Mouse (Mus musculus) neural tube, embryonic 14.5 days (tissue): ENCODE measurements at regions not wholly inside any gene's neighbourhood (a gene's known extent, or its start where the extent isn't known, plus 50 kb on each side); places are given as distances from the start of the nearest gene placed in this dataset.
A peak's percentile ranks its signal among the peaks of the same experiment; 100 is the strongest.

ENCODE experiments used
- ATAC-seq: fragments of 200-750 bp; cut with Nextera tagmentation; 2 replicates; pipeline ENCODE4 v1.8.0; 2017; ENCODE audit warnings: low read depth, mild to moderate bottlenecking, moderate TSS enrichment, moderate library complexity
- H3K27ac ChIP-seq: fragments of 300-500 bp; sonication (generic); 2 replicates; pipeline ENCODE4 v1.5.1; 2014; ENCODE audit warnings: low read depth, mild to moderate bottlenecking, control low read depth, low read length, moderate library complexity, mixed read lengths
- H3K27me3 ChIP-seq: fragments of 300-500 bp; sonication (generic); 2 replicates; pipeline ENCODE4 v1.6.1; 2014; ENCODE audit warnings: low read length; ENCODE audit not compliant: control insufficient read depth, insufficient read depth
- H3K36me3 ChIP-seq: fragments of 300-500 bp; sonication (generic); 2 replicates; pipeline ENCODE4 v1.6.1; 2014; ENCODE audit warnings: low read length, mixed read lengths; ENCODE audit not compliant: control insufficient read depth, insufficient read depth
- H3K4me1 ChIP-seq: fragments of 300-500 bp; sonication (generic); 2 replicates; pipeline ENCODE4 v1.6.1; 2014; ENCODE audit warnings: low read length; ENCODE audit not compliant: control insufficient read depth, insufficient read depth
- H3K4me2 ChIP-seq: fragments of 300-500 bp; sonication (generic); 2 replicates; pipeline ENCODE4 v1.6.1; 2014; ENCODE audit warnings: mild to moderate bottlenecking, low read depth, low read length, control low read depth
- H3K4me3 ChIP-seq: fragments of 300-500 bp; sonication (generic); 2 replicates; pipeline ENCODE4 v1.5.1; 2014; ENCODE audit warnings: low read depth, low read length, control low read depth, mixed read lengths
- H3K9ac ChIP-seq: fragments of 300-500 bp; sonication (generic); replicated peaks from 2 replicates; pipeline ENCODE4 v1.6.1; 2014; ENCODE audit warnings: low read depth, mild to moderate bottlenecking, control low read depth, low read length, mixed read lengths
- H3K9me3 ChIP-seq: fragments of 300-500 bp; sonication (generic); 2 replicates; pipeline ENCODE4 v1.6.1; 2016; ENCODE audit warnings: low read length; ENCODE audit not compliant: control insufficient read depth
- WGBS: fragments of 180-500 bp; shearing (Covaris S2); extraction: QIAGEN DNeasy Blood & Tissue Kit; methylation state at CpG from one replicate; pipeline ENCODE4 v1.1.7; 2014; 5-methylcytosine and 5-hydroxymethylcytosine counted together

DNA sequence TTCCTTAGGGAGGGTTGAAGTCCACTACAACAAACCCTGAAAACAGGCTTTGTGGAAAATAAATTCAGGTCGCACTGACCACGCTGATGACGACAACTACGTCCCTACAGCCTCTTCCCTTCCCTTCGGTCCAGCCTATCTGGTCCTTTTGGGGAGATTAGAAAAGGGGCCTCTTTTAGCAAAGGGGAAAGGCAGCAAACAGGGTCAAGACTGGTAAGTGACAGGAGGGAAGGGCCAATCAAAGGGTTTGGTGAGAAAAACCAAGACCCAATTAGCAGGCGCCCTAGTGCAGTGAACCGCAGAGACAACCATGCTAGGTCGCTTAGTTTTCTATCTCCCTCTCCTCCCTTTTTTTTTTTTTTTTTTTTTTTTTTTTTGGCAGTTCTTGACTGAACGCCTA lies 124.2 kb upstream of the Kit start:
- H3K4me1 ChIP-seq = 0 out of 2 replicates have a peak, but pooled peaks cover 5% of the 10 kb centered on the region
- no peaks in the 10 kb centered on the region for H3K36me3 ChIP-seq
- H3K27ac ChIP-seq = no peak overlapping the region
- no peak overlapping the region for H3K9ac ChIP-seq
- no peaks in the 10 kb centered on the region for H3K9me3 ChIP-seq
- 66% methylated on average over 9 of the region's 9 CpGs for WGBS
- no peak for ATAC-seq
- no peaks in the 10 kb centered on the region for H3K27me3 ChIP-seq
- no peak overlapping the region for H3K4me2 ChIP-seq
- no peak overlapping the region for H3K4me3 ChIP-seq

- Histone ChIP-seq H3K9ac (no peak overlapping the region), H3K36me3 (no peaks in the 10 kb centered on the region), H3K9me3 (no peaks in the 10 kb centered on the region), H3K4me3 (no peak overlapping the region), H3K4me1 (0 out of 2 replicates have a peak, but pooled peaks cover 5% of the 10 kb centered on the region), H3K4me2 (no peak overlapping the region), H3K27ac (no peak overlapping the region), H3K27me3 (no peaks in the 10 kb centered on the region)
- ATAC-seq = no peak
- 63% methylated on average over 5 of the region's 5 CpGs for WGBS
Measured at GRCm38 (mm10) chr5:75451081-75451480, 123.6 kb upstream of the Kit start.

DNA sequence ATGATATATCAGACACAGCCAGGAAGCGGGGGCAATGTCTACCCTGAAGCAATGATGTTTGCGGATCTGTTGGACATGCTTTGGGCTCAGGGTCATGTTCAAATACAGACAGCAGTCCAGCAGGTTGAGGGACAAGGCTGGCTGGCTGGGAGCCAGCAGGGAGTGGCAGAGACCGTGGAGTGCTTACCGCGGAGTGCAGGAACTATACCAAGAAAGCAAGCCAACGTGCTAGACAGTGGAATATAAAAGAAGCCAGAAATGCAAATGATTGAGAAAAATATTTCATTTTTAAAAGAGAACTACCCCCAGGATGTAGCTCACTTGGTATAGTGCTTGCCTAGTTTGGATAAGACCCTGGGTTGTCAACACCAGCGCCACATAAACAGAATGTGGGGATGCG lies 123.0 kb upstream of the Kit start:
- H3K9ac ChIP-seq = no peak overlapping the region
- ATAC-seq = no peak
- 80% methylated on average over 8 of the region's 8 CpGs for WGBS
- 0 out of 2 replicates have a peak, but pooled peaks cover 5% of the 10 kb centered on the region for H3K4me1 ChIP-seq
- no peak overlapping the region for H3K27ac ChIP-seq
- no peaks in the 10 kb centered on the region for H3K36me3 ChIP-seq
- no peak overlapping the region for H3K4me2 ChIP-seq
- H3K4me3 ChIP-seq = no peak overlapping the region
- no peaks in the 10 kb centered on the region for H3K27me3 ChIP-seq
- no peaks in the 10 kb centered on the region for H3K9me3 ChIP-seq

DNA sequence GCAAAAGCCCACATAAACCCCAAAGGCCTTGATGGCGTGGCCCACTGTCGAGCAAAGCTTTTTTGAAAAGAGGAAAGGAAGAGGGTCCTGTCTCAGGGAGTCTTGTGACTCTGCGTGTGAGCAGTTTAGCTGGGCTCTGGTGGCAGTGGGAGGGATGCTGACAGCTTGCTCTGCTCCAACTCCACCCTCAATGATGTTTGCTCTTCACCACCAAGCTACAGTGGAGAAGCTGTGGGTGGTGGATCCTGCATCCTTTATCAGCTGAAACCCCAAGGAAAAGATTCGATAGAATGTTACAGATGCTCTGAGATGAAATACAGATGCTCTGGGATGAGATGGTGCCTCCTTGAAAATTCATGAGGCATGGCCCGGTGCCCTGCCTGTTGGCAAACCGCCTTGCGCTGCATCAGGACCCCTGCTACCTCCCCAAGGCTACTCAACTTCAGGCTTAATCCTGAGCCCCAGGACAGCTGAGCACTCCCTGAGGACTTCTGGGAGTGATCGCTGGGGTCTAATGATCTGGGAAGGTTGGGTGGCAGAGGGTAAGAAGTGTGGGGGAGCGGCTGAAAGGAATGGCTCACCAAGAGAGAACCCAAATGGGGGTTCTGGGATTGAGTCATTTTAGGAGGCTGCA lies 120.8 kb upstream of the Kit start:
- Histone ChIP-seq H3K9me3 (no peaks in the 10 kb centered on the region), H3K4me2 (no peak overlapping the region), H3K27me3 (no peaks in the 10 kb centered on the region), H3K4me3 (no peak overlapping the region), H3K4me1 (0 out of 2 replicates have a peak, but pooled peaks cover 5% of the 10 kb centered on the region), H3K27ac (peak overlapping the region; percentile 39; the same call in 1 of the 2 replicates), H3K9ac (no peak overlapping the region), H3K36me3 (no peaks in the 10 kb centered on the region)
- peak; percentile 26; the same call in 1 of the 2 replicates for ATAC-seq
- WGBS = 52% methylated on average over 9 of the region's 9 CpGs

- peak; percentile 53 for ATAC-seq
- no peak overlapping the region for H3K4me3 ChIP-seq
- no peaks in the 10 kb centered on the region for H3K36me3 ChIP-seq
- peak overlapping the region; percentile 3; the same call in 1 of the 2 replicates for H3K4me2 ChIP-seq
- H3K27ac ChIP-seq = 0 out of 2 replicates have a peak overlapping the region, but pooled peaks have one; percentile 2
- no peaks in the 10 kb centered on the region for H3K27me3 ChIP-seq
- H3K4me1 ChIP-seq = 0 out of 2 replicates have a peak, but pooled peaks cover 5% of the 10 kb centered on the region
- H3K9ac ChIP-seq = no peak overlapping the region
- 32% methylated on average over 16 of the region's 16 CpGs for WGBS
- no peaks in the 10 kb centered on the region for H3K9me3 ChIP-seq
Measured at GRCm38 (mm10) chr5:75454961-75455541, 119.7 kb upstream of the Kit start.

GRCm38 (mm10) chr5:75457403-75457802 lies 117.3 kb upstream of the Kit start:
- no peak overlapping the region for H3K27ac ChIP-seq
- H3K9ac ChIP-seq = no peak overlapping the region
- no peak overlapping the region for H3K4me2 ChIP-seq
- WGBS = 36% methylated on average over 6 of the region's 6 CpGs
- H3K4me1 ChIP-seq = 0 out of 2 replicates have a peak, but pooled peaks cover 5% of the 10 kb centered on the region
- ATAC-seq = no peak
- no peak overlapping the region for H3K4me3 ChIP-seq
- H3K36me3 ChIP-seq = no peaks in the 10 kb centered on the region
- H3K27me3 ChIP-seq = no peaks in the 10 kb centered on the region
- no peaks in the 10 kb centered on the region for H3K9me3 ChIP-seq

- no peak for ATAC-seq
- no peak overlapping the region for H3K9ac ChIP-seq
- H3K4me1 ChIP-seq = 0 out of 2 replicates have a peak, but pooled peaks cover 5% of the 10 kb centered on the region
- H3K9me3 ChIP-seq = no peaks in the 10 kb centered on the region
- WGBS = 92% methylated on average over 7 of the region's 7 CpGs
- H3K27ac ChIP-seq = no peak overlapping the region
- H3K36me3 ChIP-seq = no peaks in the 10 kb centered on the region
- H3K4me3 ChIP-seq = no peak overlapping the region
- H3K4me2 ChIP-seq = no peak overlapping the region
- no peaks in the 10 kb centered on the region for H3K27me3 ChIP-seq
Measured at GRCm38 (mm10) chr5:75458317-75458716, 116.4 kb upstream of the Kit start.

GRCm38 (mm10) chr5:75459758-75460354 lies 114.9 kb upstream of the Kit start:
- no peak for ATAC-seq
- H3K27ac ChIP-seq = no peak overlapping the region
- 76% methylated on average over 3 of the region's 3 CpGs for WGBS
- no peaks in the 10 kb centered on the region for H3K27me3 ChIP-seq
- no peak overlapping the region for H3K4me2 ChIP-seq
- no peaks in the 10 kb centered on the region for H3K36me3 ChIP-seq
- H3K9ac ChIP-seq = no peak overlapping the region
- H3K4me1 ChIP-seq = 0 out of 2 replicates have a peak, but pooled peaks cover 3% of the 10 kb centered on the region
- no peak overlapping the region for H3K4me3 ChIP-seq
- H3K9me3 ChIP-seq = no peaks in the 10 kb centered on the region

DNA sequence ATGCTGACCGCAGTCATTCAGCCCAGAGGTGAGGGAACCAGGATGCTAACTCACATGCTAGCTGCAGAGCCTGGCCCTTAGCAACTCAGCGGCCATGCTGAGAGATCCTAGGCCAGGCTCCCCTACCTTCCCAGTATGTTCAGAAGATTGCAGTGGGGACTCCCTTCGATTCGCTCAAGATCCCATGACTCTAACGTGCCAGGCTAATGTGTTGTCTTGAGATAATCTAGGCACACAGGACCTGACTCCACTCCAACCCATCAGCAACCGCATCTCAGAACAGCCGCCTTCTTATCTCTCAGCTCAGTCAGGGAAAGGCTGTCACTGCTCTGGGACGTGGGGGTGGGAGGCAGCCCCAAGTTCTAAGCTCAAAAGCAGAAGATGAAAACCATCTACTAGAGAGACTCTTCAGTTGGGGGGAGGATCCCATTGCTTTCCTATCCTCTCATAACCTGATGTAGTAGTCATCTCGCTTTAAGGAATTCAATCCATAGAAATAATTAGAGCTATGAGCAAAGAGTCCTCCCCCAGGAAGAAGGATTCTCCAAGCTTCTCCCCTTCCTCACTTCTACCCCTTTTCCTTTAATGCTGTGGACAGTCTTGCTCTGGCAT lies 114.2 kb upstream of the Kit start:
- Histone ChIP-seq H3K27me3 (no peaks in the 10 kb centered on the region), H3K27ac (no peak overlapping the region), H3K9ac (no peak overlapping the region), H3K4me1 (no peaks in the 10 kb centered on the region), H3K9me3 (no peaks in the 10 kb centered on the region), H3K4me2 (no peak overlapping the region), H3K4me3 (no peak overlapping the region), H3K36me3 (no peaks in the 10 kb centered on the region)
- ATAC-seq = no peak
- WGBS = 88% methylated on average over 9 of the region's 9 CpGs
